Comparison of ENCODE assay signal across 9 mouse cellular contexts in genomic region chr5:71976571-71977061, GRCm38 (mm10).
DNase-seq lines count a peak whose midpoint lies in the region; ATAC-seq lines count a peak whose summit lies in the region.
"Had no signal": no experiment of that assay in that cellular context is flagged by ENCODE, and none has a peak within 500 bp of the region (broad histone marks: within the 10 kb centered on the region; RNA-seq: fewer than 3 reads in every experiment).

No protein-coding gene starts in this region.

- DNase-seq in retina, embryonic 14.5 days (ENCODE audit: low spot score) = peak; percentile 45
- DNase-seq in retina, postnatal 1 day = no peak
- DNase-seq in left cerebral cortex, postnatal 36 days (ENCODE audit: low spot score in 2 of 2) = peak; percentile 50 to 60
- peak; percentile 80 for DNase-seq in telencephalon, adult 2 months (ENCODE audit: low read depth, low spot score)
- no peak for DNase-seq in gastrocnemius, postnatal 36 days
- no peak for DNase-seq in heart, postnatal 36 days
- DNase-seq in spleen, postnatal 36 days (ENCODE audit: low spot score in 2 of 2) = no peak

- 26% methylated on average over 5 of the region's 5 CpGs for WGBS in hindbrain, embryonic 12.5 days

- H3K4me3 ChIP-seq in hindbrain, embryonic 12.5 days = no peak overlapping the region

- no peaks in the 10 kb centered on the region for H3K36me3 ChIP-seq in hindbrain, embryonic 12.5 days

- intact Hi-C loops in left cerebral cortex, postnatal 36 days (cut with DNase I) = loop anchor here (10.0 kb wide), 1 partner anchor 88 kb away; no protein-coding TSS in a partner anchor
- intact Hi-C loops in gastrocnemius, postnatal 36 days (cut with DNase I) = no loop called here
- intact Hi-C loops in heart, postnatal 36 days (cut with DNase I) = no loop called here

- H3K9ac ChIP-seq in hindbrain, embryonic 12.5 days = no peak overlapping the region
- H3K9ac ChIP-seq: liver, embryonic 14.5 days had no signal

- H3K4me1 ChIP-seq in hindbrain, embryonic 12.5 days = peaks cover 4% of the 10 kb centered on the region; the same call in 1 of the 2 replicates

- H3K27ac ChIP-seq in hindbrain, embryonic 12.5 days = peak overlapping the region; percentile 52
- H3K27ac ChIP-seq: liver, embryonic 14.5 days had no signal

- no peaks in the 10 kb centered on the region for H3K9me3 ChIP-seq in hindbrain, embryonic 12.5 days (replicated peaks)

- H3K27me3 ChIP-seq in hindbrain, embryonic 12.5 days = no peaks in the 10 kb centered on the region

- peak; percentile 90 for ATAC-seq in hindbrain, embryonic 12.5 days (ENCODE audit: low FRiP score)

- no peak overlapping the region for H3K4me2 ChIP-seq in hindbrain, embryonic 12.5 days (replicated peaks)

Comparison
In these comparisons a context has a peak if more than half of its experiments do, and no peak if none do; other contexts are left out.
1. DNase-seq: peak in retina, embryonic 14.5 days (single experiment), left cerebral cortex, postnatal 36 days (2 of 2) and telencephalon, adult 2 months (single experiment); none in retina, postnatal 1 day (single experiment), gastrocnemius, postnatal 36 days (0 of 2), heart, postnatal 36 days (0 of 2) and spleen, postnatal 36 days (0 of 2).